Mouse (Mus musculus): ENCODE results near the gene Bmf.

- TF ChIP-seq POLR2A (IDR thresholded peaks at IDR 0.05; ENCODE audit: insufficient read depth, low read depth, low read length) (no peak), CTCF (IDR thresholded peaks at IDR 0.05) (no peak), EP300 (IDR thresholded peaks at IDR 0.05; ENCODE audit: insufficient read depth, low read depth, low read length) (no peak)
These were observed 5.3 kb downstream of the Bmf start for GRCm38 (mm10) chr2:118543893-118544799.
